Mouse (Mus musculus) CH12.LX (cell line): Measurements from ENCODE around the gene Tbr1. TPM values are rescaled to one million over a fixed set of nuclear protein-coding genes. Genes with fewer than 3 reads are reported as not detected.

Experiments used
- DNase-seq: peaks from one replicate; pipeline ENCODE4 v3.0.0-alpha.2; 2013; ENCODE audit errors: extremely low read depth
- H3K27ac ChIP-seq: 2 replicates; pipeline ENCODE4 v1.5.1; 2012; ENCODE audit warnings: low read depth, mild to moderate bottlenecking, control low read depth, moderate library complexity; ENCODE audit not compliant: insufficient read depth
- H3K27me3 ChIP-seq: replicated peaks from 2 replicates; pipeline ENCODE3; 2012; ENCODE audit warnings: inconsistent platforms
- H3K36me3 ChIP-seq, 2 experiments: replicated peaks in 1 of 2; 2 replicates each; pipeline versions ENCODE3 to v1.6.1; 2012; ENCODE audit warnings: inconsistent platforms in 1 of 2, low read length in 1 of 2, mild to moderate bottlenecking in 1 of 2, mixed read lengths in 1 of 2, moderate library complexity in 1 of 2; ENCODE audit not compliant: control insufficient read depth in 1 of 2, insufficient read depth in 1 of 2
- H3K4me1 ChIP-seq, 2 experiments: 2 replicates each; pipeline ENCODE4 v1.6.1; 2012; ENCODE audit warnings: inconsistent platforms in 1 of 2, moderate library complexity in 1 of 2; ENCODE audit not compliant: insufficient read depth in 2 of 2, control insufficient read depth in 1 of 2
- H3K4me2 ChIP-seq: 2 replicates; pipeline ENCODE4 v1.6.1; 2012; ENCODE audit warnings: low read depth, mild to moderate bottlenecking, control low read depth; ENCODE audit not compliant: poor library complexity, insufficient read depth, severe bottlenecking
- H3K4me3 ChIP-seq, 3 experiments: fragments of 150-350 bp in 1 of 3; sonication (generic) in 1 of 3; replicated peaks in 1 of 3; 2 replicates each; pipeline versions ENCODE3 to v1.5.1; 2011 to 2012; ENCODE audit warnings: low read depth in 2 of 3, low read length in 2 of 3, mild to moderate bottlenecking in 2 of 3, moderate library complexity in 2 of 3, control low read depth in 1 of 3, improper control_type of control experiment in 1 of 3, inconsistent platforms in 1 of 3, mixed read lengths in 1 of 3; ENCODE audit not compliant: poor library complexity in 1 of 3
- H3K79me2 ChIP-seq: replicated peaks from 2 replicates; pipeline ENCODE4 v1.6.1; 2012; ENCODE audit warnings: mild to moderate bottlenecking, moderate library complexity; ENCODE audit not compliant: control insufficient read depth, poor library complexity, insufficient read depth, severe bottlenecking; ENCODE audit errors: extremely low read depth
- H3K9ac ChIP-seq: 2 replicates; pipeline ENCODE4 v1.6.1; 2012; ENCODE audit warnings: low read depth, mild to moderate bottlenecking, control low read depth, moderate library complexity; ENCODE audit not compliant: insufficient read depth
- H3K9me3 ChIP-seq: replicated peaks from 2 replicates; pipeline ENCODE3; 2012; ENCODE audit warnings: low read length, inconsistent platforms, mixed read lengths
- BHLHE40 ChIP-seq: IDR thresholded peaks from 2 replicates; pipeline ENCODE4 v1.6.1; 2011; ENCODE audit warnings: mild to moderate bottlenecking, low read depth, low read length, improper control_type of control experiment
- CHD1 ChIP-seq: IDR thresholded peaks from 2 replicates; pipeline ENCODE4 v1.6.1; 2012; ENCODE audit warnings: low read depth, low read length, improper control_type of control experiment, inconsistent platforms
- E2F4 ChIP-seq: IDR thresholded peaks from 2 replicates; pipeline ENCODE4 v1.6.1; 2011; ENCODE audit warnings: low read depth, low read length, improper control_type of control experiment; ENCODE audit not compliant: insufficient replicate concordance
- ETS1 ChIP-seq: conservative IDR thresholded peaks from 2 replicates; pipeline ENCODE4 v1.6.1; 2012; ENCODE audit warnings: low read depth, mild to moderate bottlenecking, inconsistent platforms, low read length, improper control_type of control experiment, moderate library complexity
- HCFC1 ChIP-seq: IDR thresholded peaks from 2 replicates; pipeline ENCODE4 v1.6.1; 2012; ENCODE audit warnings: low read depth, mild to moderate bottlenecking, inconsistent platforms, low read length, improper control_type of control experiment
- JUN ChIP-seq: IDR thresholded peaks from 2 replicates; pipeline ENCODE4 v1.6.1; 2011; ENCODE audit warnings: low read depth, mild to moderate bottlenecking, low read length, improper control_type of control experiment, moderate library complexity; ENCODE audit not compliant: insufficient read depth
- JUND ChIP-seq: conservative IDR thresholded peaks from 2 replicates; pipeline ENCODE4 v1.6.1; 2011; ENCODE audit warnings: low read depth, low read length, improper control_type of control experiment
- KAT2A ChIP-seq: IDR thresholded peaks from 2 replicates; pipeline ENCODE4 v1.6.1; 2012; ENCODE audit warnings: low read length, improper control_type of control experiment, inconsistent platforms; ENCODE audit not compliant: insufficient replicate concordance
- MAX ChIP-seq: IDR thresholded peaks from 2 replicates; pipeline ENCODE4 v1.6.1; 2011; ENCODE audit warnings: low read length, improper control_type of control experiment
- MEF2A ChIP-seq: IDR thresholded peaks from 2 replicates; pipeline ENCODE4 v1.6.1; 2014; ENCODE audit warnings: low read depth, mild to moderate bottlenecking, inconsistent platforms, low read length, improper control_type of control experiment, borderline replicate concordance
- MXI1 ChIP-seq: IDR thresholded peaks from 2 replicates; pipeline ENCODE4 v1.6.1; 2011; ENCODE audit warnings: mild to moderate bottlenecking, low read depth, low read length, improper control_type of control experiment
- MYC ChIP-seq: IDR thresholded peaks from 2 replicates; pipeline ENCODE4 v1.6.1; 2011; ENCODE audit warnings: low read depth, mild to moderate bottlenecking, improper control_type of control experiment, low read length
- PAX5 ChIP-seq: IDR thresholded peaks from 2 replicates; pipeline ENCODE4 v1.6.1; 2012; ENCODE audit warnings: low read length, inconsistent platforms, mixed read lengths
- POLR2A ChIP-seq: IDR thresholded peaks from 2 replicates; pipeline ENCODE4 v1.6.1; 2011; ENCODE audit warnings: low read depth, mild to moderate bottlenecking, improper control_type of control experiment, low read length
- RAD21 ChIP-seq: IDR thresholded peaks from 2 replicates; pipeline ENCODE4 v1.6.1; 2011; ENCODE audit warnings: low read depth, mild to moderate bottlenecking, low read length, improper control_type of control experiment, moderate library complexity
- SMC3 ChIP-seq: IDR thresholded peaks from 2 replicates; pipeline ENCODE4 v1.6.1; 2011; ENCODE audit warnings: low read depth, low read length, improper control_type of control experiment
- TBP ChIP-seq: conservative IDR thresholded peaks from 2 replicates; pipeline ENCODE4 v1.6.1; 2011; ENCODE audit warnings: low read depth, low read length, improper control_type of control experiment
- UBTF ChIP-seq: IDR thresholded peaks from 2 replicates; pipeline ENCODE4 v1.6.1; 2012; ENCODE audit warnings: low read depth, mild to moderate bottlenecking, inconsistent platforms, low read length, improper control_type of control experiment, moderate library complexity
- USF1 ChIP-seq: IDR thresholded peaks from 2 replicates; pipeline ENCODE4 v1.6.1; 2014; ENCODE audit warnings: low read depth, mild to moderate bottlenecking, inconsistent platforms, low read length, improper control_type of control experiment
- USF2 ChIP-seq: conservative IDR thresholded peaks from 2 replicates; pipeline ENCODE4 v1.6.1; 2011; ENCODE audit warnings: low read depth, low read length, improper control_type of control experiment
- ZKSCAN1 ChIP-seq: IDR thresholded peaks from 2 replicates; pipeline ENCODE4 v1.6.1; 2012; ENCODE audit warnings: low read depth, inconsistent platforms, low read length, improper control_type of control experiment, borderline replicate concordance
- ZNF384 ChIP-seq: IDR thresholded peaks from 2 replicates; pipeline ENCODE4 v1.6.1; 2012; ENCODE audit warnings: low read depth, low read length, improper control_type of control experiment, inconsistent platforms
- dilution Hi-C: fragments of 300-500 bp; cut with MboI; formaldehyde crosslinking; loops from 2 replicates; pipeline ENCODE4 v1.14.3; 2020; ENCODE audit warnings: low sequenced_read_pairs; ENCODE audit not compliant: extremely low pct_unique_long_range_greater_than_20kb, extremely low pct_ligation_motif_present
- in situ Hi-C: fragments of 300-500 bp; cut with MboI; formaldehyde crosslinking; loops from 3 replicates; pipeline ENCODE4 v1.14.3; 2019; ENCODE audit warnings: low sequenced_read_pairs, low pct_ligation_motif_present, low pct_unique_long_range_greater_than_20kb, mixed read lengths
- polyA plus RNA-seq: library from polyadenylated mRNA; unstranded; fragments of >175 nt; gene quantifications from 2 replicates; pipeline ENCODE4 v1.2.1, GENCODE M21; 2012; ENCODE audit warnings: low read depth; ENCODE audit not compliant: insufficient read length
- total RNA-seq, 2 experiments: library from RNA; depleted of rRNA; stranded (reverse); fragments of 300-350 nt in 1 of 2; fragments of >200 nt in 1 of 2; gene quantifications; 2 replicates each; pipeline ENCODE4 v1.2.3; 2012 to 2014

Tbr1 gene
- total and polyA plus RNA-seq, 3 experiments, result 0.05 to 0.34 (median 0.10) TPM

- Histone ChIP-seq H3K9ac (no peak overlapping the region), H3K27me3 (no peaks in the 10 kb centered on the region), H3K4me1 (peaks cover 0 to 8% of the 10 kb centered on the region in 2 experiments; a peak in 2 of 4 replicates)
Measured at GRCm38 (mm10) chr2:61811507-61812421, 9.0 kb downstream of the Tbr1 start.

GRCm38 (mm10) chr2:61812536-61812935 lies 9.8 kb downstream of the Tbr1 start:
- Histone ChIP-seq H3K36me3 (peaks cover 9 to 12% of the 10 kb centered on the region in 2 experiments), H3K4me2 (no peak overlapping the region)
- TF ChIP-seq MEF2A, result no peak
- TF ChIP-seq E2F4, result no peak
- no peak for TF ChIP-seq USF2
- TF ChIP-seq ZKSCAN1, result no peak
- TF ChIP-seq PAX5, result no peak
- TF ChIP-seq BHLHE40, result no peak
- no peak for TF ChIP-seq HCFC1
- TF ChIP-seq UBTF, result no peak
- no peak for TF ChIP-seq MYC
- TF ChIP-seq TBP, result no peak
- TF ChIP-seq CHD1, result no peak
- no peak for TF ChIP-seq ZNF384
- TF ChIP-seq POLR2A, result no peak
- TF ChIP-seq RAD21, result no peak
- TF ChIP-seq MAX, result no peak
- no peak for TF ChIP-seq MXI1
- no peak for TF ChIP-seq JUN
- no peak for TF ChIP-seq SMC3
- TF ChIP-seq KAT2A, result no peak
- TF ChIP-seq ETS1, result no peak
- TF ChIP-seq, all 38 proteins: peak for 0
- peaks cover 23% of the 10 kb centered on the region for H3K9me3 ChIP-seq
- dilution Hi-C loops (no loop called here), in situ Hi-C loops (no loop called here)
- no peak overlapping the region for H3K9ac ChIP-seq
- H3K4me3 ChIP-seq, result no peak overlapping the region
- no peaks in the 10 kb centered on the region for H3K79me2 ChIP-seq
- no peak for DNase-seq
- no peaks in the 10 kb centered on the region for H3K27me3 ChIP-seq
- H3K27ac ChIP-seq, result no peak overlapping the region
- H3K4me1 ChIP-seq, result peaks cover 0 to 8% of the 10 kb centered on the region in 2 experiments; a peak in 2 of 4 replicates

More at GRCm38 (mm10) chr2:61811507-61812421, 9.0 kb downstream of the Tbr1 start:
- H3K36me3 ChIP-seq, result peaks cover 9 to 12% of the 10 kb centered on the region in 2 experiments
- H3K27ac ChIP-seq, result no peak overlapping the region
- dilution Hi-C loops, result no loop called here
- no peak overlapping the region for H3K4me2 ChIP-seq
- no peak for DNase-seq
- in situ Hi-C loops, result no loop called here
- no peak overlapping the region for H3K4me3 ChIP-seq
- H3K9me3 ChIP-seq, result peaks cover 23% of the 10 kb centered on the region
- no peak for TF ChIP-seq KAT2A
- no peak for TF ChIP-seq JUND
- no peak for TF ChIP-seq MXI1
- TF ChIP-seq USF1, result no peak
- TF ChIP-seq USF2, result no peak
- H3K79me2 ChIP-seq, result no peaks in the 10 kb centered on the region
